Mouse (Mus musculus): ENCODE measurements around the gene Zfp790. TPM values are rescaled to one million over a fixed set of nuclear protein-coding genes. Genes with fewer than 3 reads are reported as not detected.

Gene Zfp790
- 10.1 TPM for polyA plus RNA-seq (2015; fragmentation: Illumina TruSeq; extraction: RNeasy Lipid Tissue Mini Kit (QIAGEN cat#74804); ENCODE audit: low read depth, low replicate concordance)

DNA sequence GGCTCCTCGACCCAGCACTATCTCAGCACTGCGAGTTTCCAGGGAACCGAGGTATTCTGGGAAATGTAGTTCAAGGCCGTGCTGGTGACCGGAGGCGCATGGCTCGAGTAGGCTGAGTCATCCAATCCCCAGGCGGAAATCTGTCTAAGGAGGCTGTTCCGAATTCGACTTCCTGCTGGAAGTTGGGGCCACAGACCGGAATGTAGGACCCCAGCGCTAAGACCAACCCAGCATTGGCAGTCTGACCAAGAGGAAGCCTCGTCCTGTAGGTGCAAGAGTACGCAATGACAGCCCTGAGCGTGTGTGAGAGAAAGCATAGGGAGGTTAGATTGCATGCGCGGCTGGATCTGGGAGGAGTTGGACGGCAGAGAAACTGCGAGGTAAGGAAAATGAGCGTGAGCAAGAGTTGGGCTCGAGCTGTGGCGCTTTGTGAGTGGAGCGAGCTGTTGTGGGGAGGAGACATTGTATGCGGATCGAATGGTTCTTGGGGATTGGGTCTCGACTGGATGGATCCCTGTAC lies at the start of gene Zfp790:
Gene Zfp790, plus strand, starts transcription at position 205 of the 520 bp plus-strand sequence.

GRCm38 (mm10) chr7:29768090-29768900 lies 47.6 kb upstream of the Zfp790 start, which contains the start of gene Zfp84:
Zfp84 (plus strand) TSS chr7:29768552.

GRCm38 (mm10) chr7:29783871-29784551 lies 31.9 kb upstream of the Zfp790 start, which contains the start of gene Zfp30:
Zfp30 (plus strand) TSS chr7:29783998.

GRCm38 (mm10) chr7:29853219-29853842 lies 37.4 kb downstream of the Zfp790 start, which contains the start of gene Zfp940:
Zfp940 (minus strand) TSS chr7:29853669.

GRCm38 (mm10) chr7:29859532-29860517 lies 43.9 kb downstream of the Zfp790 start, which contains the start of gene Zfp420:
Zfp420 (plus strand) TSS chr7:29859979.

Other genes with a start within 250 kb of the Zfp790 start
- gene Catsperg2, start 89.1 kb upstream of the Zfp790 start, polyA plus RNA-seq (2015; fragmentation: Illumina TruSeq; extraction: RNeasy Lipid Tissue Mini Kit (QIAGEN cat#74804); ENCODE audit: low read depth, low replicate concordance): not detected
- 8.2 TPM for gene Zfp84, start 47.6 kb upstream of the Zfp790 start, polyA plus RNA-seq (2015; fragmentation: Illumina TruSeq; extraction: RNeasy Lipid Tissue Mini Kit (QIAGEN cat#74804); ENCODE audit: low read depth, low replicate concordance)
- gene Zfp30, start 32.1 kb upstream of the Zfp790 start, polyA plus RNA-seq (2015; fragmentation: Illumina TruSeq; extraction: RNeasy Lipid Tissue Mini Kit (QIAGEN cat#74804); ENCODE audit: low read depth, low replicate concordance): 9.1 TPM
- gene Zfp940, start 37.6 kb downstream of the Zfp790 start, polyA plus RNA-seq (2015; fragmentation: Illumina TruSeq; extraction: RNeasy Lipid Tissue Mini Kit (QIAGEN cat#74804); ENCODE audit: low read depth, low replicate concordance): 16.6 TPM
- 20.0 TPM for gene Zfp420, start 43.9 kb downstream of the Zfp790 start, polyA plus RNA-seq (2015; fragmentation: Illumina TruSeq; extraction: RNeasy Lipid Tissue Mini Kit (QIAGEN cat#74804); ENCODE audit: low read depth, low replicate concordance)
- gene Zfp27, start 90.5 kb downstream of the Zfp790 start, polyA plus RNA-seq (2015; fragmentation: Illumina TruSeq; extraction: RNeasy Lipid Tissue Mini Kit (QIAGEN cat#74804); ENCODE audit: low read depth, low replicate concordance): 16.2 TPM
- gene Zfp383, start 92.1 kb downstream of the Zfp790 start, polyA plus RNA-seq (2015; fragmentation: Illumina TruSeq; extraction: RNeasy Lipid Tissue Mini Kit (QIAGEN cat#74804); ENCODE audit: low read depth, low replicate concordance): 13.4 TPM
- 11.1 TPM for gene Zfp74, start 138.0 kb downstream of the Zfp790 start, polyA plus RNA-seq (2015; fragmentation: Illumina TruSeq; extraction: RNeasy Lipid Tissue Mini Kit (QIAGEN cat#74804); ENCODE audit: low read depth, low replicate concordance)
- 1.8 TPM for gene Zfp568, start 167.8 kb downstream of the Zfp790 start, polyA plus RNA-seq (2015; fragmentation: Illumina TruSeq; extraction: RNeasy Lipid Tissue Mini Kit (QIAGEN cat#74804); ENCODE audit: low read depth, low replicate concordance)
- 16.0 TPM for gene Zfp14, start 235.3 kb downstream of the Zfp790 start, polyA plus RNA-seq (2015; fragmentation: Illumina TruSeq; extraction: RNeasy Lipid Tissue Mini Kit (QIAGEN cat#74804); ENCODE audit: low read depth, low replicate concordance)